Mouse (Mus musculus): ENCODE measurements around the gene Mcfd2. TPM values are rescaled to one million over a fixed set of nuclear protein-coding genes. Genes with fewer than 3 reads are reported as not detected.

The Mcfd2 gene
- polyA plus RNA-seq, 1 experiment from 2014 or later: 94.4 TPM

DNA sequence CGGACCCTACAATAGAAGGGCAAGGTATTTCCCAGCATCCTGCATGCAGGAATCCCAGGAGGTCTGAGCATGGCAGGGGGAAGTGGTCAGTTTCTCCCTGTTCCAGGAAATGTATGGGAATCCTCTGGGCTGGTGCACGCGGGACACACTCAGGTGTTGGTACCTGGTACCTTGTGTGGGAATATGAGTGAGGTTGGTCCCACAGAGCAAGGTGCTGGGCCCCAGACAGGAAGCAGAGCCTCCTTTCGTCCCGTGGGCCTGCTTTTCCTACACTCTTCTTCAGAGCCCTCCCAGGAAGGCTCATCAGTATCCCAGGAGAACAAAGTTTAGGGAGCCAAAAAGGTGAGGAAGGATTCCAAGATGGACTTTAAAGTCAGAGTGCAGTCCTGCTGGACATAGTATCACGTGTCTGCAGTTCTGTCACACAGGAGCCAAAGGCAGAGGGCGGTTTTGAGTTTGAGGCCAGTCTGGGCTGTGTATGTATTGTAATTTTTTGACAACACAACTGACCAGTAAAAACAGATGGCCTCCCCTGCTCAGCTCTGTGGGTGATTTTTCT is 18.8 kb upstream of the Mcfd2 start:
- H3K9ac ChIP-seq (ENCODE audit: low read length): no peak overlapping the region
- 78% methylated on average over 7 of the region's 7 CpGs for WGBS
- H3K9me3 ChIP-seq (replicated peaks; ENCODE audit: control insufficient read depth, low read length): no peaks in the 10 kb centered on the region
- no peaks in the 10 kb centered on the region for H3K36me3 ChIP-seq (ENCODE audit: control insufficient read depth, insufficient read depth)
- no peak overlapping the region for H3K4me3 ChIP-seq (ENCODE audit: low read length)
- ATAC-seq (replicated peaks; ENCODE audit: extremely low read depth, insufficient read depth, low FRiP score): no peak
- H3K4me1 ChIP-seq (ENCODE audit: control insufficient read depth, insufficient read depth, low read length): peaks cover 9% of the 10 kb centered on the region
- H3K4me2 ChIP-seq (ENCODE audit: low read depth, low read length): peak overlapping the region; percentile 100; the same call in 1 of the 2 replicates
- no peak overlapping the region for H3K27ac ChIP-seq (ENCODE audit: low read length)
- peaks cover 14% of the 10 kb centered on the region for H3K27me3 ChIP-seq (ENCODE audit: control insufficient read depth, insufficient read depth, low read length)

DNA sequence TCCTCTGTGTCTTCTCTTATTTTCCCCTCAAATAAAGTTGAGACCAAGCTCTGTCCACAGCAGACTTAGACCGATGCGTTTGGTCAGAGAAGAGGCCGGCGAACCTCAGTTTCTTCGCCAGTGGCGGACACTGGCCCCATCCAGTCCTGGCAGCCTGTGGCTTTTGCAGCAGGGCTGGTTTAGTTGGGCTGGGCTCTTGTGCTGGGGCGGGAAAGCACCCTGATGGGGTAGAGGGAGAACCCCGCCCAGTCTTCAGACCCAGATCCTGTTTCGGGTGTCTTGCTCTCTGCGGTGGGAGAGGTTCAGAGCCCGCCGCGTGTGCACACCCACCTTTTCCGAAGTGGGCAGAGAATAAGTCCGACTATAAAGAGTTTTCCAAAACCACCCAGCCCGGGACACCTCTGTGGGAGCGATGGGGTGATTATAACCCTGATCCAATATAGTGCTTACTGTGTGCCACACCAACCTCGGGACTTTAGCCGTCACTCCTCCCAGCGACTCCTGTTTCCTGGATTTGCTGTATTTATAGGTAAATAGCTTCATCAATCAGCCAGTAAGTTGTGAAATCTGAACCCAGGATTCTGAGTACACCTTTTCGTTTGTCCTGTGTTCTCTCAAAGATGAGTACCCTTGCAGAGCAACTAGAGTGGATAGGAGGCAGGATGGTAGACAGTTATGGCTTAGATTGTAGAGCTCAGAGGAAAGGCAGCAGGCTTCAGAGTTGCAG is 18.2 kb upstream of the Mcfd2 start:
- Histone ChIP-seq H3K36me3 (ENCODE audit: control insufficient read depth, insufficient read depth) (no peaks in the 10 kb centered on the region), H3K4me3 (ENCODE audit: low read length) (peak overlapping the region; percentile 64), H3K9ac (ENCODE audit: low read length) (peak overlapping the region; percentile 78; the same call in 1 of the 2 replicates), H3K27ac (ENCODE audit: low read length) (no peak overlapping the region), H3K4me1 (ENCODE audit: control insufficient read depth, insufficient read depth, low read length) (peaks cover 9% of the 10 kb centered on the region), H3K9me3 (replicated peaks; ENCODE audit: control insufficient read depth, low read length) (no peaks in the 10 kb centered on the region), H3K4me2 (ENCODE audit: low read depth, low read length) (peak overlapping the region; percentile 100), H3K27me3 (ENCODE audit: control insufficient read depth, insufficient read depth, low read length) (peaks cover 14% of the 10 kb centered on the region)
- WGBS: 13% methylated on average over 21 of the region's 21 CpGs
- no peak for ATAC-seq (replicated peaks; ENCODE audit: extremely low read depth, insufficient read depth, low FRiP score)

DNA sequence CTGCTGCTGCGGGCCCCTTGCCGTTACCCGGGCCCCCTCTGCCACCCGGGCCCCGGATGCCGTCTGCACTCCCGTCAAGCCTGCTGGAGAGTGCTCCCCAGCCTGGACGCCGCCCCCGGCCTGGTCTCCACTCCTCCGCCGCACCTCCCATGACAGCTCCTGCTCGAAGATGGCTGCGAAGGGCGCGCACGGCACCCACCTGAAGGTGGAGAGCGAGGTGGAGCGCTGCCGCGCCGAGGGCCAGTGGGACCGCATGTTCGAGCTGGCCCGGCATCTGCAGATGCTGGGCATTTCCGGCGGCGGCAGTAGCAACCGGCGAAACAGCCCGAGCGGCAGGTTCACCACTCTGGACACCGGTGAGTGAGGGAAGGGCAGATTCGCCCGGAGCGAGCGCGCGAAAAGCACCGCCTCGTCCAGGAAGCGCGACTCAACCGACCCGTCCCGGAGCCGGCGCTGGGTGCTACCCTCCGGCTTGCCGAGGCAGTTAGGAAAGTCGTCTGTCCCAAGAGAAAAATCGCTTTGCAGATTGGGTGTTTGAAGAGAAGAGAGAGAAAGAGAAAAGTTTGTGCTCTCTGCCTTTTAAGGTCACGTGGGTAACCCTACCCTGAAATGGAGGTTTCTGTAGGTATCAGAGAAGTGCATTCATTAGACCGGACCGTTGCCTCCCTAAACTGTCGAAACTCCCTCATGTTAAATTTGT is 17.5 kb upstream of the Mcfd2 start:
- Histone ChIP-seq H3K27me3 (ENCODE audit: control insufficient read depth, insufficient read depth, low read length) (peaks cover 14% of the 10 kb centered on the region), H3K27ac (ENCODE audit: low read length) (peak overlapping the region; percentile 55; the same call in 1 of the 2 replicates), H3K4me2 (ENCODE audit: low read depth, low read length) (peak overlapping the region; percentile 100), H3K9me3 (replicated peaks; ENCODE audit: control insufficient read depth, low read length) (no peaks in the 10 kb centered on the region), H3K9ac (ENCODE audit: low read length) (peak overlapping the region; percentile 78), H3K4me3 (ENCODE audit: low read length) (peak overlapping the region; percentile 64), H3K36me3 (ENCODE audit: control insufficient read depth, insufficient read depth) (no peaks in the 10 kb centered on the region), H3K4me1 (ENCODE audit: control insufficient read depth, insufficient read depth, low read length) (peaks cover 9% of the 10 kb centered on the region)
- WGBS: under 1% methylated on average over 56 of the region's 56 CpGs
- ATAC-seq (replicated peaks; ENCODE audit: extremely low read depth, insufficient read depth, low FRiP score): peak; percentile 10

DNA sequence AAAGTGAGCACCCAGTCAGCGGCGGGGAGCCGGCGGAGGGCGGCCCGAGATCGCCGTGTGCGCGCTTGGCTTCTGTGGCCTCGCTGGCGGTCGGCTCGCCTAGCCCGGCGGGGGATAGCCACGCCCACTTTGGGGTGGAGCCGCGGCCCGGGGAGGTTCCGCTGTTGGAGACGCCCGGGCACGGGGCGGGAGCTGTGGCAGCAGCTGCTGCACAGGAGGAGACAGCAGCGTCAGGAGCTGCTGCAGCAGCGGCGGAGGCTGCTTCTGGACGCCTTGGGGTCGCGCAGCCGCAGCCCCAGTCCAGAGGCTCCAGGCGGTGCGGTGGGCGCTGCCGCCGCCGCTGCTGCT is 16.9 kb upstream of the Mcfd2 start, which contains the start of gene Ttc7:
TSS of gene Ttc7 (plus strand) at position 181 of the 348 bp plus-strand sequence.
- WGBS: under 1% methylated on average over 34 of the region's 38 CpGs

DNA sequence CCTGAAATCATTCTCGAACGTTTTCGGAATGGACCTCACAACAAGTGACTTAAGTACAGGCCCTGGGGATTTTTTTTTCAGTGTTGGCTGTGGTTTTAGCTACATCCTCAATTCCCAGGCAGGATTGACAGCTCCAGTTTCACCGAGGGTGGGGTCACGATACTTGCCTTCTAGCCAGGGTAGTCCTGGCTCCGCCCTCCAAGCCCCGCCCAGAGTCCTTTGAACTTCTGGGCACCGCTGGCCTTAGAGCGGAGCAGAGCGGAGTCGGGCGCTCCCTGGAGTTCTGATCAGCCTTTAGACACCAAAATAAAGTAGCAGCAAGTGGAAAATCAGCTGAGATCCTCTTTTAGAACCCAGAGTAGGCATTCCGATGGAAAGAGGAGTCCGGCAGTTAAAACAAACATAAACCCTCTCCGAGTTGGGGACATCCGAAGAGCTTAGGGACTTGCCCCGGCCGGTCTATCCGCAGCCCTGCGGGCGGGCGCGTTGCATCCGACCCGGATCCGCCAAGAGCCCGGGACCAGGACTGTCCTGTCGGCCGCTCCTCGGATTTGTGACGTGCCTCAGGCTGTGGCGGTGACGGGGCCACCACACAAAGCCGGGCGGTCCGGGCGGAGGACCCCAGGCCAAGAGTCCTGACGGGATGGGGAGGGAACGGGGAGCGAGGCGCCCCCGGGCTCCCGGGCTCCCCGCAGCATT is 16.4 kb upstream of the Mcfd2 start:
- Histone ChIP-seq H3K27me3 (ENCODE audit: control insufficient read depth, insufficient read depth, low read length) (peaks cover 11% of the 10 kb centered on the region), H3K27ac (ENCODE audit: low read length) (peak overlapping the region; percentile 79), H3K36me3 (ENCODE audit: control insufficient read depth, insufficient read depth) (no peaks in the 10 kb centered on the region), H3K9me3 (replicated peaks; ENCODE audit: control insufficient read depth, low read length) (no peaks in the 10 kb centered on the region), H3K9ac (ENCODE audit: low read length) (peak overlapping the region; percentile 79), H3K4me1 (ENCODE audit: control insufficient read depth, insufficient read depth, low read length) (peaks cover 9% of the 10 kb centered on the region; the same call in 1 of the 2 replicates), H3K4me2 (ENCODE audit: low read depth, low read length) (peak overlapping the region; percentile 100), H3K4me3 (ENCODE audit: low read length) (peak overlapping the region; percentile 64)
- ATAC-seq (replicated peaks; ENCODE audit: extremely low read depth, insufficient read depth, low FRiP score): peak; percentile 84
- under 1% methylated on average over 43 of the region's 44 CpGs for WGBS

More for the DNA sequence above, 16.9 kb upstream of the Mcfd2 start, which contains the start of gene Ttc7:
- ATAC-seq (replicated peaks; ENCODE audit: extremely low read depth, insufficient read depth, low FRiP score): peak; percentile 96
- Histone ChIP-seq H3K4me2 (ENCODE audit: low read depth, low read length) (peak within 1 kb of the TSS; percentile 100), H3K9me3 (replicated peaks; ENCODE audit: control insufficient read depth, low read length) (no peaks in the 10 kb centered on the region), H3K9ac (ENCODE audit: low read length) (peak within 1 kb of the TSS; percentile 79), H3K4me1 (ENCODE audit: control insufficient read depth, insufficient read depth, low read length) (peaks cover 9% of the 10 kb centered on the region; the same call in 1 of the 2 replicates), H3K36me3 (ENCODE audit: control insufficient read depth, insufficient read depth) (no peaks in the 10 kb centered on the region), H3K4me3 (ENCODE audit: low read length) (peak within 1 kb of the TSS; percentile 64), H3K27ac (ENCODE audit: low read length) (peak within 1 kb of the TSS; percentile 79), H3K27me3 (ENCODE audit: control insufficient read depth, insufficient read depth, low read length) (peaks cover 14% of the 10 kb centered on the region)

DNA sequence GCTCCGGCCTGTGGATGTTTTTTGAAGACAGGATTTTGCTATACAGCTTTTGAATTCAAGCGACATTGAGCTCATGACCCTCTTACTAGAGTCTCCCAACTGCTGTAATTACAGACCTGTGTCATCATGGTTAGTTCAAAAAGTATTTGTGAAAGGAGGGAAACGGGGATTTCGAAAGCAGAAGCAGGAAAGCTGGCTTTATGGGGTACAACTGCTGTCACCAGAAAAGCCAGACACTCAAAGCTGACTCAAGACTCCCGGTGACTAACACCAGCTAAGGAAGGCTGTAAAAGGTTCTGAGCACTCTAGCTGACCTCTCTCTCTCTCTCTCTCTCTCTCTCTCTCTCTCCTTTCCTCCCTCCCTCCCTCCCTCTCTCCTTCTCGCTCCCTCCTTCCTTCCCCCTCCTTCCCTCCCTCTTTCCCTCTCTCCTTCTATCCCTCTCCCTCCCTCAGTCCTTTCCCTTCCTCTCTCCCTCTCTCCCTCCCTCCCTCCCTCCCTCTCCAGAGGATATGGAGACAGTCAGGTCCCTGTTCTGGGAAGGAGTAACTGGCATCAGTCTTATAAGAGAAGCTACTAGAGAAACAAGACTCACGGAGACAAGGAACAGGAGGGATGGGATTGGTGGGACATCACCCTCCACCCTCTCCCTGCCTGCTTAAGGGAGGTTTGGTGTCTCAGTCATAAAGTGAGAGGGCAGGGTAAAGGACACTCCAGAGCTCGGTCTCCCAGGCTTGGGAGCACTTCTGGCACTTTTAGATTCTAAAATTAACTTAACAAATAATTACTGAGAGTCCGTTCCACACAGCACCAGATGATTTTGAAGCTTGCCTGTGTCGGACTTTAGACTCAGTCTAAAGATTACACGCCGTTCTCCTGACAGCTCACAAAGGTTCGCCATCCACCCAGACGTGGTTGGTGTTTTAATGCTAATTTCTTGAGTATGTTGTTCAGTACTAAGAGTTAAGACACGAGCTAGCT is 9.9 kb upstream of the Mcfd2 start:
- ATAC-seq (replicated peaks; ENCODE audit: extremely low read depth, insufficient read depth, low FRiP score): no peak
- H3K36me3 ChIP-seq (ENCODE audit: control insufficient read depth, insufficient read depth): no peaks in the 10 kb centered on the region

DNA sequence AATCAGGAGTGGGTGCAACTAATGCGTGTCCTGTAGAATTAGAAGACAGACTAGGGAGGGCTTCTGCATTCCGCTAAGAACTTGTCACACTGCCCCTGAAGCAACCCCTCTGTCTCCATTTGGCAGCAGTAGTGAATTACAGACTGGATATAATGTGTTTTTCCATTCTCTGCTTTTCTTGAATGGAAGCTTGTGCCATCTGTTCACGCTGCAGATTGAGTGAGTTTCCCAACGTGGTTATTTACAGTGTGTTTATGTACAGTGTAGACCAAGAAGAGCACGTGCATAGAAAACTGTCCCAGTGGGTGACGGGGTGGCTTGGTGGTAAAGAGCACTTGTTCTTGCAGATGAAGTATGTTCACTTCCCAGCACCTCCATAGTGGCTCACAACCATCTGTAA is 3.7 kb upstream of the Mcfd2 start:
- Histone ChIP-seq H3K9me3 (replicated peaks; ENCODE audit: control insufficient read depth, low read length) (0 out of 2 replicates have a peak, but pooled peaks cover 4% of the 10 kb centered on the region), H3K9ac (ENCODE audit: low read length) (no peak overlapping the region), H3K36me3 (ENCODE audit: control insufficient read depth, insufficient read depth) (no peaks in the 10 kb centered on the region), H3K4me1 (ENCODE audit: control insufficient read depth, insufficient read depth, low read length) (peaks cover 8% of the 10 kb centered on the region), H3K27me3 (ENCODE audit: control insufficient read depth, insufficient read depth, low read length) (no peaks in the 10 kb centered on the region), H3K27ac (ENCODE audit: low read length) (no peak overlapping the region), H3K4me3 (ENCODE audit: low read length) (no peak overlapping the region), H3K4me2 (ENCODE audit: low read depth, low read length) (no peak overlapping the region)
- WGBS: 67% methylated on average over 6 of the region's 6 CpGs
- ATAC-seq (replicated peaks; ENCODE audit: extremely low read depth, insufficient read depth, low FRiP score): no peak

More for the DNA sequence above, 9.9 kb upstream of the Mcfd2 start:
- H3K27ac ChIP-seq (ENCODE audit: low read length): no peak overlapping the region
- 0 out of 2 replicates have a peak, but pooled peaks cover 4% of the 10 kb centered on the region for H3K9me3 ChIP-seq (replicated peaks; ENCODE audit: control insufficient read depth, low read length)
- no peak overlapping the region for H3K4me2 ChIP-seq (ENCODE audit: low read depth, low read length)
- 53% methylated on average over 15 of the region's 15 CpGs for WGBS
- H3K4me1 ChIP-seq (ENCODE audit: control insufficient read depth, insufficient read depth, low read length): no peaks in the 10 kb centered on the region
- H3K9ac ChIP-seq (ENCODE audit: low read length): no peak overlapping the region
- H3K27me3 ChIP-seq (ENCODE audit: control insufficient read depth, insufficient read depth, low read length): no peaks in the 10 kb centered on the region
- H3K4me3 ChIP-seq (ENCODE audit: low read length): no peak overlapping the region

Data from heart, embryonic 16.5 days (tissue).